Mouse (Mus musculus) heart, postnatal 0 days (tissue): ENCODE data around the gene Cux2.

ENCODE experiments used
- CTCF ChIP-seq: IDR thresholded peaks from 2 replicates; pipeline ENCODE4 v1.5.1; 2016; ENCODE audit warnings: antibody characterized with exemption, control low read depth, low read depth
- EP300 ChIP-seq: IDR thresholded peaks from 2 replicates; pipeline ENCODE4 v1.6.1; 2016; ENCODE audit warnings: antibody characterized with exemption, low read depth

DNA sequence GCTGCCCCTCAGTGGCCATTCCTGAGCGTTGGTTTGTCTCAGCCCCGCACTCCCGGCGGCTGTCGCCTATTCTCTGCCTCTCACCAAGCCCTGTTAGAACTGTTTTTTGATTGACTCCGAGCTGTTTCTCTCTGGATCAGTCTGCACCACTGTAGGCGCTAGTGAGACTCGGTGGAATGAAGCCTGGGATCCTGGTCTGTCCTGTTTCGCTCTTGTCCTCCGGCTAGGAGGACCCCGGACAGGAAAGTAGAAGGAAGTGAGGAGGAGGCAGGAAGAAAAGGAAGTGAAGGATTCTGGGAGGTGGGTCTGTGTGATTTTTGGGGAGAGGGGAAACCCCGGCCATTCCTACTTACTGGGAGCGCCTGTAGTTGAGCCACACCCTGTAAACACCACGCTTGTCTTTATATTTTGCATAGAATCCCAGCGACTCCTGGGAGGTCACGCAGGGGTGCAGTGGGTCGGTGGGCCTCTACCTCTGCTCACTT lies 201.8 kb downstream of the Cux2 start:
- TF ChIP-seq CTCF (peak; percentile 33), EP300 (no peak)
